In the genomic region with DNA sequence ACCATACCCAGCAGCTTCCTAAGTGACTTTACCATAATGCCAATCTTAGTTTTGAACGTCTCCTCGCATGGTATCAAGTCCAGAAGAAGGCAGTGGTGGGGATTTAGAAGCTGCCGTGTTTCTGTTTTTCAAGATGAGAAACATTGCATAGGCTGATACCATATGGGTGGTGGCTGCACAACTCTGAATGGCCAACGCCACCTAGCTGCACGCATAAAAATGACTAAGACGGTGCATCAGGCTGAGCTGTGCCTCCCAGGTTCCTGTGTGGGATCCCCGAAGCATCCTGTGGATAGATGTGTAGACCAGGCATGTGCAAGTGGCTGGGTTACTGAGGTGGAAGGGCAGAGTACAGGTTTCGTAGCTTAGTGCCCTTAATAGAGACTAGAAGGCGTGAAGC, we compare ENCODE assay signal across 10 mouse cellular contexts. TPM values are rescaled to one million over a fixed set of nuclear protein-coding genes. Genes with fewer than 3 reads are reported as not detected.
A peak's percentile ranks its signal among the peaks of the same experiment; 100 is the strongest.
DNase-seq lines count a peak whose midpoint lies in the region; ATAC-seq and TF ChIP-seq lines count a peak whose summit lies in the region.
"Had no signal": no experiment of that assay in that cellular context is flagged by ENCODE, and none has a peak within 500 bp of the region (broad histone marks: within the 10 kb centered on the region; RNA-seq: fewer than 3 reads in every experiment).

No protein-coding gene starts in this region.

- in situ Hi-C loops in CH12.LX (cut with MboI; ENCODE audit: low pct_ligation_motif_present, low pct_unique_long_range_greater_than_20kb, low sequenced_read_pairs), result loop anchor here (5.0 kb wide), 1 partner anchor 69 kb away; no protein-coding TSS in a partner anchor

- H3K9me3 ChIP-seq in CH12.LX (replicated peaks; ENCODE audit: low read length), result no peaks in the 10 kb centered on the region
- no peaks in the 10 kb centered on the region for H3K9me3 ChIP-seq in kidney, embryonic 14.5 days (ENCODE audit: control insufficient read depth, low read length)
- H3K9me3 ChIP-seq: G1E had no signal

- ATAC-seq in kidney, embryonic 14.5 days (ENCODE audit: low FRiP score, low TSS enrichment), result no peak

- H3K79me2 ChIP-seq in liver, adult 2 months (ENCODE audit: control insufficient read depth, insufficient read depth, low read length), result no peaks in the 10 kb centered on the region
- H3K79me2 ChIP-seq in CH12.LX (replicated peaks; ENCODE audit: control insufficient read depth, extremely low read depth, insufficient read depth, poor library complexity, severe bottlenecking), result no peaks in the 10 kb centered on the region

- H3K36me3 ChIP-seq in liver, adult 2 months (ENCODE audit: control insufficient read depth, insufficient read depth, low read length), result no peaks in the 10 kb centered on the region
- H3K36me3 ChIP-seq in CH12.LX (replicated peaks in 1 of 2; ENCODE audit: control insufficient read depth in 1 of 2, insufficient read depth in 1 of 2, low read length in 1 of 2), result no peaks in the 10 kb centered on the region
- no peaks in the 10 kb centered on the region for H3K36me3 ChIP-seq in kidney, embryonic 14.5 days (ENCODE audit: control insufficient read depth, insufficient read depth, low read length)
- H3K36me3 ChIP-seq: G1E had no signal

- TF ChIP-seq CTCF in liver, adult 2 months (IDR thresholded peaks at IDR 0.05; ENCODE audit: low read depth, low read length), result peak; percentile 51
- peak in 1 of 2 experiments; percentile 67; a peak in 2 of 4 replicates for TF ChIP-seq CTCF in CH12.LX (conservative IDR thresholded peaks at IDR 0.05 in 1 of 2, IDR thresholded peaks at IDR 0.05 in 1 of 2; ENCODE audit: low read depth in 2 of 2, low read length in 2 of 2)

- H3K4me3 ChIP-seq in liver, adult 2 months (ENCODE audit: insufficient read depth, low read depth, low read length), result no peak overlapping the region
- H3K4me3 ChIP-seq in CH12.LX (replicated peaks in 1 of 3; ENCODE audit: low read depth in 2 of 3, low read length in 2 of 3, poor library complexity in 1 of 3), result no peak overlapping the region
- no peak overlapping the region for H3K4me3 ChIP-seq in kidney, embryonic 14.5 days (ENCODE audit: low read length)

- TF ChIP-seq POLR2A in liver, adult 2 months (IDR thresholded peaks at IDR 0.05; ENCODE audit: extremely low read depth, insufficient read depth, low read length), result no peak
- TF ChIP-seq POLR2A in CH12.LX (IDR thresholded peaks at IDR 0.05; ENCODE audit: low read depth, low read length), result no peak

- H3K27me3 ChIP-seq in liver, adult 2 months (ENCODE audit: control insufficient read depth, insufficient read depth, low read length), result no peaks in the 10 kb centered on the region
- no peaks in the 10 kb centered on the region for H3K27me3 ChIP-seq in CH12.LX (replicated peaks)
- no peaks in the 10 kb centered on the region for H3K27me3 ChIP-seq in kidney, embryonic 14.5 days (ENCODE audit: control insufficient read depth, insufficient read depth, low read length)

- no peak overlapping the region for H3K9ac ChIP-seq in liver, adult 2 months (ENCODE audit: low read depth, low read length)
- no peak overlapping the region for H3K9ac ChIP-seq in CH12.LX (ENCODE audit: insufficient read depth, low read depth)
- H3K9ac ChIP-seq in kidney, embryonic 14.5 days (ENCODE audit: low read depth, low read length), result no peak overlapping the region
- H3K9ac ChIP-seq: hindbrain, embryonic 14.5 days had no signal

- H3K4me2 ChIP-seq in CH12.LX (ENCODE audit: insufficient read depth, low read depth, poor library complexity, severe bottlenecking), result no peak overlapping the region
- H3K4me2 ChIP-seq in kidney, embryonic 14.5 days (replicated peaks; ENCODE audit: low read depth, low read length), result no peak overlapping the region
- H3K4me2 ChIP-seq: hindbrain, embryonic 14.5 days had no signal

- 72% methylated on average over 9 of the region's 9 CpGs for WGBS in liver, adult 2 months
- 70% methylated on average over 9 of the region's 9 CpGs for WGBS in kidney, embryonic 14.5 days

- no peak overlapping the region for H3K27ac ChIP-seq in liver, adult 2 months (replicated peaks; ENCODE audit: insufficient read depth, low read depth, low read length)
- no peak overlapping the region for H3K27ac ChIP-seq in CH12.LX (ENCODE audit: insufficient read depth, low read depth)
- H3K27ac ChIP-seq in kidney, embryonic 14.5 days (ENCODE audit: low read depth, low read length), result no peak overlapping the region
- H3K27ac ChIP-seq: hindbrain, embryonic 14.5 days had no signal

- no peaks in the 10 kb centered on the region for H3K4me1 ChIP-seq in liver, adult 2 months (ENCODE audit: control insufficient read depth, insufficient read depth, low read length)
- peaks cover 0 to 3% of the 10 kb centered on the region in 2 experiments; a peak in 1 of 4 replicates for H3K4me1 ChIP-seq in CH12.LX (ENCODE audit: control insufficient read depth in 1 of 2, insufficient read depth in 2 of 2)
- no peaks in the 10 kb centered on the region for H3K4me1 ChIP-seq in kidney, embryonic 14.5 days (ENCODE audit: control insufficient read depth, insufficient read depth, low read length)

- peak; percentile 60 for TF ChIP-seq RAD21 in CH12.LX (IDR thresholded peaks at IDR 0.05; ENCODE audit: low read depth, low read length)

- dilution Hi-C loops in CH12.LX (cut with MboI; ENCODE audit: extremely low pct_ligation_motif_present, extremely low pct_unique_long_range_greater_than_20kb, low sequenced_read_pairs), result no loop called here

- no peak for TF ChIP-seq EP300 in CH12.LX (IDR thresholded peaks at IDR 0.05; ENCODE audit: low read length)

- DNase-seq in cerebellum, postnatal 10 days, result peak; percentile 41 to 49
- DNase-seq in cerebellum, adult 11 months, result no peak
- DNase-seq in liver, adult 2 months (ENCODE audit: extremely low read depth, low read depth, low spot score), result no peak
- DNase-seq in liver, result no peak
- DNase-seq in CH12.LX (ENCODE audit: extremely low read depth), result no peak
- DNase-seq in lung, postnatal 10 days, result peak; percentile 27
- DNase-seq in heart, adult 9 months (ENCODE audit: low spot score in 2 of 2), result no peak

TF ChIP-seq in CH12.LX, 34 proteins besides CTCF, POLR2A, EP300 and RAD21:
- TF ChIP-seq JUND (conservative IDR thresholded peaks at IDR 0.05; ENCODE audit: low read depth, low read length) (no peak), SMC3 (IDR thresholded peaks at IDR 0.05; ENCODE audit: low read depth, low read length) (peak; percentile 52)

RNA-seq across cellular contexts. Expression of gene Prkar1b, which starts 42.0 kb away (rescaled TPM):
- 0.37 and 0.67 TPM in 2 replicates for total RNA-seq in liver, adult 2 months (2014; rRNA removed)
- 0.22 and 0.60 TPM in 2 replicates for polyA plus RNA-seq in liver, adult 2 months (2012; rRNA removed)
- total RNA-seq in CH12.LX (2012; rRNA removed) (not detected in 2 replicates), CH12.LX (2014; rRNA removed) (not detected in 2 replicates)
- polyA plus RNA-seq in CH12.LX (2012; ENCODE audit: insufficient read length, low read depth), result not detected in 2 replicates
- polyA plus RNA-seq in kidney, embryonic 14.5 days (2014; fragmentation: Nextera tagmentation; extraction: Ambion mirVana), result 10.0 and 15.7 TPM in 2 replicates
- polyA plus RNA-seq: G1E had no signal

RNA-seq across cellular contexts. Expression of gene Dnaaf5, which starts 42.2 kb away (rescaled TPM):
- 2.7 and 3.5 TPM in 2 replicates for total RNA-seq in liver, adult 2 months (2014; rRNA removed)
- 8.1 and 9.0 TPM in 2 replicates for polyA plus RNA-seq in liver, adult 2 months (2012; rRNA removed)
- total RNA-seq in CH12.LX (2012; rRNA removed) (17.6 and 21.7 TPM in 2 replicates), CH12.LX (2014; rRNA removed) (13.8 and 17.9 TPM in 2 replicates)
- 22.9 and 25.2 TPM in 2 replicates for polyA plus RNA-seq in CH12.LX (2012; ENCODE audit: insufficient read length, low read depth)
- 9.1 and 11.5 TPM in 2 replicates for polyA plus RNA-seq in kidney, embryonic 14.5 days (2014; fragmentation: Nextera tagmentation; extraction: Ambion mirVana)

Comparison
In these comparisons a context has a peak if more than half of its experiments do, and no peak if none do; other contexts are left out.
1. DNase-seq: peak in cerebellum, postnatal 10 days (2 of 2) and lung, postnatal 10 days (single experiment); none in cerebellum, adult 11 months (single experiment), liver, adult 2 months (single experiment), liver (single experiment), CH12.LX (single experiment) and heart, adult 9 months (0 of 2).